Mouse (Mus musculus): ENCODE results near the gene Lcn11.

Lcn11 gene

GRCm38 (mm10) chr2:25824751-25825150 is 47.9 kb downstream of the Lcn11 start:
- no peak for DNase-seq (ENCODE audit: extremely low read depth, low read depth, low spot score)

GRCm38 (mm10) chr2:25828344-25828947 is 51.6 kb downstream of the Lcn11 start:
- DNase-seq (ENCODE audit: extremely low read depth, low read depth, low spot score) = no peak

Data from fat pad, adult 2 months (tissue).